Mouse (Mus musculus): Measurements from ENCODE around the gene Ccnf. TPM values are rescaled to one million over a fixed set of nuclear protein-coding genes. Genes with fewer than 3 reads are reported as not detected.

Gene Ccnf
- polyA plus RNA-seq, 1 experiment = 32.9 TPM

DNA sequence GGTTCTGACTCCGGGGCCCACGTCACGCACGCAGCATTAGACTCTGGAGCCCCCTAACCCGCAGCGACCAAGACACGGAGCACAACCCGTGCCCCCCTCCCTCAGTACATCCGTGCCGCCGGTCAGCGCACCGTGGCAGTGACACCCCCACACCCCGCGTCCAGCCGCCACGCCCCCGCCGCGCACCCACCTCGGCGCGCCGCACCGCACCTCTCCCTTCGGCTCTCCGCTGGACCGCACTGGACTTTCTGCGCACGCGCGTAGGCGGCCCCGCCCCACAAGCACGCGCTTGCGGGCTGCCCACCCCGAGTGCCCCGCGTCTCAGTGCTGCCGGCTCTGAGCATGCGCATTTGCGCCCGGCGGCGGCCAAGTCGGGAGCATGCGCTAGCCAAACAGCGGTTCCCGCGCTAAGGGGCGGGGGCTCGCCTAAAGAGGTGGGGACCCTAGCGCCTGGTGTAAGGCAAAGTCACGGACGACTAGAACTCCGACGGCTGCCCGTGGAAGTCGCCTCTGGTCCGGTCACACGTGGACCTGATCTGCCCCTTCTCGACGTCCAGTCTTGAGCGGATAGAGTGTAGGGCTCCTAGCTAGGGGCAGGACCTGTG is 45.9 kb downstream of the Ccnf start, which contains the start of gene Tbc1d24:
Gene Tbc1d24, minus strand, starts transcription at position 279 of the 605 bp plus-strand sequence.
- peak within 1 kb of the TSS; percentile 96 for H3K4me3 ChIP-seq (replicated peaks)
- no peak for TF ChIP-seq GATA1 (IDR thresholded peaks at IDR 0.05; ENCODE audit: borderline replicate concordance, low read length)
- TF ChIP-seq FLI1 (IDR thresholded peaks at IDR 0.05; ENCODE audit: low read length) = no peak
- peaks cover 91% of the 10 kb centered on the region for H3K4me1 ChIP-seq
- peaks cover 46% of the 10 kb centered on the region for H3K27me3 ChIP-seq (replicated peaks)
- peaks cover 15% of the 10 kb centered on the region for H3K36me3 ChIP-seq (replicated peaks; ENCODE audit: low read length)
- no peaks in the 10 kb centered on the region for H3K9me3 ChIP-seq

DNA sequence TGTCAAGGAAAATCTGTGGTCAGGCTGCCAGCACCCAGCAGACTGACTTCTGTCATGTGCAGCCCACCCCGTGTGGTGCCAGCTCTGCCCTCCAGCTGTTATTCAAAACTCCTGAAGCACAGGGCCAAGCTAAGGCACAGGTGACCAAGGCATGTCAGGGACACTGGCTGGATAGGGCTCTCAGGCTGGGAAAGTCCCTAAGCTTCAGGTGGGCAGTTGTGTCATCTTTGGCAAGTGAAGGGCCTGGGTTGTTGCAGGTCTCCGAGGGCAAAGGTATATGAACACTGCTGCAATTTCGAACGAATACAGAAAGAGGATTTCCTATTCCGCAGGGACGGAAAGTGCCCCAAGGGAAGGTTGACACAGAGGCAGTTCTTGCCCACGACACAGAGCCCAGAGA is 46.4 kb downstream of the Ccnf start:
- Histone ChIP-seq H3K9me3 (no peaks in the 10 kb centered on the region), H3K36me3 (replicated peaks; ENCODE audit: low read length) (peaks cover 18% of the 10 kb centered on the region), H3K4me1 (peaks cover 95% of the 10 kb centered on the region), H3K27me3 (replicated peaks) (peaks cover 40% of the 10 kb centered on the region), H3K4me3 (replicated peaks) (peak overlapping the region; percentile 96)
- TF ChIP-seq FLI1 (IDR thresholded peaks at IDR 0.05; ENCODE audit: low read length) (no peak), GATA1 (IDR thresholded peaks at IDR 0.05; ENCODE audit: borderline replicate concordance, low read length) (no peak)

- H3K9me3 ChIP-seq = no peaks in the 10 kb centered on the region
- H3K27me3 ChIP-seq (replicated peaks) = peaks cover 31% of the 10 kb centered on the region
- TF ChIP-seq GATA1 (IDR thresholded peaks at IDR 0.05; ENCODE audit: borderline replicate concordance, low read length) = no peak
- TF ChIP-seq FLI1 (IDR thresholded peaks at IDR 0.05; ENCODE audit: low read length) = no peak
- H3K4me1 ChIP-seq = peaks cover 98% of the 10 kb centered on the region
- H3K36me3 ChIP-seq (replicated peaks; ENCODE audit: low read length) = peaks cover 18% of the 10 kb centered on the region
- H3K4me3 ChIP-seq (replicated peaks) = peak overlapping the region; percentile 96
Observed at GRCm38 (mm10) chr17:24203611-24204534, 47.4 kb downstream of the Ccnf start.

DNA sequence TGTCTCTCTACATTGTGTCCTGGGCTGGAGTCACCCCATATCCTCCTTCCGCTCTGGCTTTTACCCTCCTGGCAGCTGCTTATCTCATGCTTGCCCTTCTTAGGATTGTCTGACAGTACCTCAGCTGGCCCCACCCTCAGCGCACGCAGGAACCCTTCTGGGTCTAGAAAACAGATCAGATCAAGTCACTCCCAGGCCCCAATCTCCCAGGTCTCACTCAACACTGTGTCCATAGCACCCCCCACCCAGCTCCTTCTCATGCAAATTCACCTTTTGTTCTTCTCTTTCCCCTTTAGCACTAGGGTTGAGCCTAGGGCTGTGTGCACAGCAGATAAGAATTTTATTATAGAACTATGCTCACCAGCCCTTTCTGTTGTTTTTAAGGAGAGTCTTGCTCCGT is 48.2 kb downstream of the Ccnf start:
- Histone ChIP-seq H3K27me3 (replicated peaks) (peaks cover 23% of the 10 kb centered on the region), H3K4me3 (replicated peaks) (peak overlapping the region; percentile 77)

GRCm38 (mm10) chr17:24201092-24201491 is 50.2 kb downstream of the Ccnf start:
- no peak overlapping the region for H3K4me3 ChIP-seq (replicated peaks)
- TF ChIP-seq GATA1 (IDR thresholded peaks at IDR 0.05; ENCODE audit: borderline replicate concordance, low read length) (no peak), FLI1 (IDR thresholded peaks at IDR 0.05; ENCODE audit: low read length) (no peak)
- peaks cover 98% of the 10 kb centered on the region for H3K4me1 ChIP-seq
- H3K36me3 ChIP-seq (replicated peaks; ENCODE audit: low read length) = peaks cover 35% of the 10 kb centered on the region
- no peaks in the 10 kb centered on the region for H3K9me3 ChIP-seq
- peaks cover 3% of the 10 kb centered on the region for H3K27me3 ChIP-seq (replicated peaks)

More for the DNA sequence above, 48.2 kb downstream of the Ccnf start:
- peaks cover 24% of the 10 kb centered on the region for H3K36me3 ChIP-seq (replicated peaks; ENCODE audit: low read length)
- TF ChIP-seq GATA1 (IDR thresholded peaks at IDR 0.05; ENCODE audit: borderline replicate concordance, low read length) (no peak), FLI1 (IDR thresholded peaks at IDR 0.05; ENCODE audit: low read length) (no peak)
- no peaks in the 10 kb centered on the region for H3K9me3 ChIP-seq
- H3K4me1 ChIP-seq = peaks cover 98% of the 10 kb centered on the region

DNA sequence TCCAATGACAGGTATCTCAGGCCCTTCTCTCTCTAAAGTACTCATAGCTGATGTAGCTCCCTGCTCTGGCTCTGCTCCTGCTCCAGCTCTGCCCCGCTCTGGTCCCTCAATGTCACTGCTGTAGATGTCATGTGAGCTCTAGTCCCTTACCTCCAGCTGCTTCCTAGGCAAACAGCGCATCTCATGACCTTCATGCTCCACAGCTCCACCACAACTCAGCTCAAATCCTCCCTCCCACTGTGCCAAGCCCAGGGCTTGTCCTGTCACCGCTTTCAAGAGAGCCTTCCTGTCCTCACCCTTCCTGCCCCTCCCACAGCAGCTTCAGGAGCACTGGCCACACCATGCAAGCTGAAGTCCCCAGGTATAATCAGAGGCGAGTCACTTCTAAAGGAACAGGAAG is 51.5 kb downstream of the Ccnf start:
- no peaks in the 10 kb centered on the region for H3K9me3 ChIP-seq
- H3K27me3 ChIP-seq (replicated peaks) = no peaks in the 10 kb centered on the region
- no peak for TF ChIP-seq GATA1 (IDR thresholded peaks at IDR 0.05; ENCODE audit: borderline replicate concordance, low read length)
- peaks cover 44% of the 10 kb centered on the region for H3K36me3 ChIP-seq (replicated peaks; ENCODE audit: low read length)
- H3K4me3 ChIP-seq (replicated peaks) = peak overlapping the region; percentile 78
- H3K4me1 ChIP-seq = peaks cover 96% of the 10 kb centered on the region

DNA sequence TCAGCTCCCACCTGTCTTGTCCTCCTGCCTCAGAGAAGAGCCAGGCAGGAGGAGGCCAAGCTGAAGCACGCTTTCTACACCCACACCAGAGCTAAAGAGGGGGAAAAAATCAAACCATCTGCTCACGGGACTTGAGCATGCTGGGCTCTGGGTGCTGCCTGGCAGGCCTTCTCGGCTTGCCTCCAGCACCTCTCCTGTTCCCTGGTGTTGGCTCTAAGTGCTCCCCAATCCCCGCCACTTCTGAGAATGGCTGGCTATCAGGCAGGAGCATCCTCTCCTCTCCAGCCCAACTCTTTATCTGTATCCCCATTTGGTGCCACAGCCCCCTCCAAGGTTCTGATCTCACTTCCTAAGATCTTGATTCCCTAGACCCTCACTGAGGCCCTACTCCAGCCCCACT is 52.0 kb downstream of the Ccnf start:
- Histone ChIP-seq H3K9me3 (no peaks in the 10 kb centered on the region), H3K4me1 (peaks cover 96% of the 10 kb centered on the region), H3K4me3 (replicated peaks) (peak overlapping the region; percentile 21), H3K36me3 (replicated peaks; ENCODE audit: low read length) (peaks cover 48% of the 10 kb centered on the region), H3K27me3 (replicated peaks) (no peaks in the 10 kb centered on the region)
- TF ChIP-seq GATA1 (IDR thresholded peaks at IDR 0.05; ENCODE audit: borderline replicate concordance, low read length) (no peak), FLI1 (IDR thresholded peaks at IDR 0.05; ENCODE audit: low read length) (no peak)

GRCm38 (mm10) chr17:24197032-24197824 is 54.1 kb downstream of the Ccnf start:
- peaks cover 91% of the 10 kb centered on the region for H3K4me1 ChIP-seq
- peaks cover 58% of the 10 kb centered on the region for H3K36me3 ChIP-seq (replicated peaks; ENCODE audit: low read length)
- no peaks in the 10 kb centered on the region for H3K27me3 ChIP-seq (replicated peaks)
- H3K9me3 ChIP-seq = no peaks in the 10 kb centered on the region
- TF ChIP-seq GATA1 (IDR thresholded peaks at IDR 0.05; ENCODE audit: borderline replicate concordance, low read length) (no peak), FLI1 (IDR thresholded peaks at IDR 0.05; ENCODE audit: low read length) (no peak)
- H3K4me3 ChIP-seq (replicated peaks) = peak overlapping the region; percentile 57

DNA sequence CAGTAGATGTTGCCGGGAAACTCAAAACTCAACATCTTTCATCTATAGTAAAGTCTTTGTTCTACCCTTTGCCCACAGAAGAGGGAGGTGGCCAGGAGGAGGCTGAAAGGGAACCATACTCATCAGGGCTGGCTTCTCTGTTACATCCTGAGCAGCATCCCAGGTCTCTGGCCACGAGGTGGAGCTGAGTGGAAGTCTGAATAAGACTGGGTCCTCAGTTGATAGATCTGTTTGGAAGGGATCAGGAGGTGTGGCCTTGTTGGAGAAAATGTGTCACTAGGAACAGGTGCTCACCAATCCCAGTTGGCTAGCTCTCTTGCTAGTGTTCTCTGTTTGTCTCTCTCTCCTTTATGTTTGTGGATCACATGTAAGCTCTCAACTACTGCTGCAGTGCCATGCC is 55.9 kb downstream of the Ccnf start:
- peaks cover 84% of the 10 kb centered on the region for H3K4me1 ChIP-seq
- H3K36me3 ChIP-seq (replicated peaks; ENCODE audit: low read length) = peaks cover 50% of the 10 kb centered on the region
- TF ChIP-seq GATA1 (IDR thresholded peaks at IDR 0.05; ENCODE audit: borderline replicate concordance, low read length) (no peak), FLI1 (IDR thresholded peaks at IDR 0.05; ENCODE audit: low read length) (no peak)
- H3K9me3 ChIP-seq = no peaks in the 10 kb centered on the region
- no peak overlapping the region for H3K4me3 ChIP-seq (replicated peaks)
- no peaks in the 10 kb centered on the region for H3K27me3 ChIP-seq (replicated peaks)

Measured in megakaryocyte, embryonic 14.5 days (primary cell).